Mouse (Mus musculus): ENCODE results near the gene Slc44a4.

Slc44a4 gene

DNA sequence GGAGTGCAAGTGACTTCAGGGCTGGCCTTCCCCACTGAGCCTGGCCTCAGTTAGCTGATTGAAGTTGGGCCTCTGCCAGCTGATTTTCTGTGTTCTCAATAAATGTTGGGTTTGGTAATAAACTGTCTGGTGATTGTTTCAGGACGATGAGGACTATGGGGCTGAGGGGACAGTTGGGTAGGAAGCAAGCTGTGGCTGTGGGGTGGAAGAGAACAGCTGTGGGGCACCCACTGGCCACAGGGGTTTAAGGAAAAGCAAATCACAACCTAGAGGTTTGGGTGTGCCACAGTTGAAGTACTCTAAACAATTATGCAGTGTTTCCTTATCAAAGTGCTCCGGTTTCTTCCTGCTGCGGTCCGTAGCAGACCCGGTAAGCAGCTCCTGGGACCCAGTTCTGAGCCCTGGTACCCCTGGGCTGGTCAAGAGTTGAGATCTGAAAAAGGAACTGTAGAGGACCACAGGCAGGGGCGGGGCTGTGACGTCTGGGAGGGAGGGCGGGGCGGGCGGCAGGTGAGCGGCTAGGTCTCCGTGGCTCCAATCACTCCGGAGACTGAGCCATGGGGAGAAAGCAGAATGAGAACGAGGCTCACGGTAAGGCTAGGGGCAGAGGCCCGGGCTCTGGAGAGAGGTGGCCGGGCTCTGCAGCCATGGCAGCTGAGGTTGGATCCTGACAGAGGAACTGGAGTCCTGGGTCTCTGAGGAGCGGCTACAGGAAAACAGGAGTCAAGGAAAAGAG is at the start of gene Slc44a4:
Gene Slc44a4, plus strand, starts transcription at position 537 of the 736 bp plus-strand sequence.
- no peak for DNase-seq (ENCODE audit: low spot score)

DNA sequence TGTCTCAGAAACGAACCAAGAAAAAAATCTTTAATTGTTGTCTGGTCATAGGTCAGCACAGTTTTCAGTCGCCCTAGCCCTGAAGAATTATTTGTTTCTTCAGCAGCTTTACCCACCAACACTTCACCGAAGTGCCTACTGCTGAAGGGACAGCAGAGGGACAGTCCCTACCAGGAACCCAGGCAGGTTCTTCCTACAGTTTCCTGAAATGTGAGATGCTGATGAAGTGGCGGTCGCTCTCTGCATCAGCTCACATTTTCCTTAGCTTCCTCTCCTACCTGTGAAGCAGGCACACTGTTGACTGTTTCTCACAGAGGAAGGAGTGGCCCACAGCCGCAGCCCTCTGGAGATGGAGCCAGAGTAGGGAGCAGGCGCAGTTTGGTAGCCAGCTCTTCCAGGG is 48.3 kb upstream of the Slc44a4 start:
- DNase-seq (ENCODE audit: low spot score): no peak

DNA sequence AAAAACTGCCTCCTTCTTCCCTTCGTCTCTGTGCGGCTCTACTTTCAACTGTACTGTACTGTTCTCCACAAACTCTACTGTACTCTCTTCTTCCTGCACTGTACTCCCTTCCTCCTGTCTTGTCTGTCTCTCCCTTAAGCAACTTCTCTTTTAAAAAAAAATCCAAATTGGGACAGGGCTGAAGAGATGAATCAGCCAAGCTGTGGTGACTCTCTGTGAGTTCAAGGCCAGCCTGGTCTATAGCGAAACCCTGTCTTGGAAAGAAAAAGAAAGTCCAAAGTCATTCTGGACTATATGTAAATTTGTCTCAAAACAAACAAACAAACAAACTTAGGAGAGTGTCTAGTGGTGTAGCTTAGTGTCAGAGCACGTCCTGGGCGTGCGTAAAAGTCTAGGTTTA is 39.9 kb upstream of the Slc44a4 start:
- no peak for DNase-seq (ENCODE audit: low spot score)

DNA sequence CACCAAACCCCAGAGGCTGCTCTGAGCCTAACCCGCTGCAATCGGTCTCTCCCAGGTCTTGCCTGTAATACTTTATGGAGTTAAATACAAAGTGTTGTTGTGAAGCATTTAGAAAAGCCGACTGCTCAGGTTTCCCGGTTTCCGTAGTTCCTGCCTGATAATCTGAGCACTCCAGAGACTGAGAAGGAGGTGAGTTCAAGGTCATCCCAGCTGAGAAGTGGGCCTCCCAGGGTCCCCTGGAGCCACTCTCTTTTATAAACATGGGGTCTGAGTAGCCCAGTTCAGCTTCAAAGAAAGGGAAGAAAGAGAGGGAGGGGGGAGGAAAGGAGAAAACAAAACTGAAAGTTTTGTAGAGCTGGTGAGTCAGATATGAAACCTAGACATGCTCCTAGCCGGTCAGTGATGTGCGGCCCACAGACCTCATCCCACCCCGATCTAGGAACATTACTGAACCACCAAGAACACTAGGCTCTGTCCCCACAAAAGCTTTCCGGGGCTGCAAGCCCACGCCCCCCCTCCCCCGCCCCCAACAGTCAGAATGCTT is 34.9 kb upstream of the Slc44a4 start, which contains the start of gene Zbtb12:
Gene Zbtb12, plus strand, starts transcription at position 148 of the 544 bp plus-strand sequence.
- no peak for DNase-seq (ENCODE audit: low spot score)

DNA sequence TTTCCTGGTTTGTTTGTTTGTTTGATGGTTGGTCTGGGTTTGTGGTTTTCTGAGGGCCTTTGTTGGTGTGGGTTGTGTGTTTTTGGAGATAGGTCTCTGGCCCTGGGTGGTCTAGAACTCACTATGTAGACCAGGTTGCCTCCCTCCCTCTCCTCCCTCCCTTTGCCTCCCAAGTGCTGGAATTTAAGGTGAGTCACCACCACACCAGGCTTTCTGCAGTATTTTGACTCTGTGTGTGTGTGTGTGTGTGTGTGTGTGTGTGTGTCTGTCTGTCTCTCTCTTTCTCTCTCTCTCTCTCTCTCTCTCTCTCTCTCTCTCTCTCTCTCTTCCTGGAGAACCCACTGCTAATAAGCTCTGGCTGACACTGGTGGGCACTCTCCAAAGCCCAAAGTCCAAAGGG is 33.1 kb upstream of the Slc44a4 start:
- DNase-seq (ENCODE audit: low spot score): no peak

DNA sequence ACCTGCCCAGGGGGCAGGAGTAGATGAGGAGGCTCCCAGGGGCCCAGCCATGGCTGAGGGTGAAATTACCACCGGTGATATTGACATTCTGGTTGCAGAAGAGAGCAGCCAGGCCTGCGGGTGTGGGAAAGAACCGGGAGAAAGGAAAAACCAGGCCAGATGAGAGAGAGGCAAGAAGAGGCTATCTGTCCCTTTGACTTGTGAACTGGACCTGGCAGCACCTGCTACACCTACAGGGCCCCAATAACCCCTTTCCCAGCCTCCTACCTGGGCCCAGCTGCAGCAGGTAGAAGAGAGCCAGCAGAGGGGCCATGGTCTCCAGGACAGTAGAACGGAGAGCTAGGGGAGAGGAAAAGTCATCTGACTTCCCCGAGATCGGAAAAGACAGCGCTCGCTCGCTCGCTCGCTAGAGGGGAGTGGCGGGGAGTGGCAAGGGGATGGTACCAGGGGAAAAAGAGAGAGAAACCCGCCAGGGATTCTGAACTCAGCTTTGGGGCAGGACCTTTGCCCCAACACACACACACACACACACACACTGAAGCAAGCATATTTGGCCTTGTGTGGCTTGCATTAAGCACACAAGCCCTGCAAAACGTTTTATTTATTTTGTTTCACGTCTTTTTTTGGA is 32.5 kb upstream of the Slc44a4 start, which contains the start of gene Gm20547:
Gene Gm20547, minus strand, starts transcription at position 360 of the 628 bp plus-strand sequence.
- no peak for DNase-seq (ENCODE audit: low spot score)

DNA sequence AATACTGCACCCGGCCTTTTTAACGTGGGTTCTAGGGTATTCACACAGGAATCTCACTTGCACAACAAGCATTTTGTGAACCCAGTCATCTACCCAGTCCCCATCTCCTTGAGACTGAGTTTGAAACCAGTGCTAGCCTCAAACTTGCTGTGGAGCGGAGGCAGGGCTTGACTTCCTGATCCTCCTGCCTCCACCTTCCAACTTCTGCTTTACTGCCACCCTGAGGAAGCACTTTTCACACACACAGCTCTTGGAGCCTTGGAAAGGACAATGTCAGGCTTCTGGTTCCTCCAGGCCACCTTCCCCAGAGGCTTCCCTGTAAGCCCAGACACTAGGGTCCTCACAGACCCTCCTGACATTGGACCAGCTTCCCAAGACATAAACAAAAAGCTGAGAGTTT is 30.9 kb upstream of the Slc44a4 start:
- no peak for DNase-seq (ENCODE audit: low spot score)

DNA sequence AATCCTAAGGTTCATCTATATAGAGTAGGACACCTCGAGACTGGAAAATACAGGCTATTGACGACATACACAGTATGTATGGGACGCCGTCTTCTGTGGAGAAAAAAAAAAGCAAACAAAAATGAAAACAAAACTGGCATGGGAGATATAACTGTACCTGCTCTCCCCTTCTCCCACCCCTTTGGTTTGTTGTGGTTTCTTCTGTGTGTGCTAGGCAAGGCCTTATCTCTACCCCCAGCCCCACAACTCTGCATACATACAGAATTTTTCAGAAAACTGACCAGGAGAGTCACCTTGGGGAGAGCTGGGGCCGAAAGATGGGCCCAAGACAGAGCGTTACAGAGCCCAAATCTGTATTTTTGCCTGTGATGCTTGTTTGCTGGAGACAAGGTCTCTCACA is 29.6 kb upstream of the Slc44a4 start:
- DNase-seq (ENCODE audit: low spot score): no peak

DNA sequence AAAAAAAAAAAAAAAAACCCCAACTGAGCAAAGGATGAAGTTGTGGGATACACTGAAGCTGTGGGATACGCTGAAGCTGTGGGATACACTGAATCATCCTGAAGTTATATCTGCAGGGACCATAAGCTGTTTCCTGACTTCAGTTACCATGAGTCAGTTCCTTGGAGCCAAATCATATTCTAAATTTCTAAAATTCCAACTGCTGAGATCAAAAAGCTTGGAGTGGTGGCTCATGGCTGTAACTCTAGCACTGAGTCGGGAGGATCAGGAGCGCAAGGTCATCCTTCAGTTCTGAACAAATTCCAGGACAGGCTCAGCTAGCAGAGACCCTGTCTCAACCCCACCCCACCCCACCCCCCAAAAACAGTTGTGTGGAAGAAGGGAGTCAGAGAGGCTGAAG is 28.7 kb upstream of the Slc44a4 start:
- no peak for DNase-seq (ENCODE audit: low spot score)

DNA sequence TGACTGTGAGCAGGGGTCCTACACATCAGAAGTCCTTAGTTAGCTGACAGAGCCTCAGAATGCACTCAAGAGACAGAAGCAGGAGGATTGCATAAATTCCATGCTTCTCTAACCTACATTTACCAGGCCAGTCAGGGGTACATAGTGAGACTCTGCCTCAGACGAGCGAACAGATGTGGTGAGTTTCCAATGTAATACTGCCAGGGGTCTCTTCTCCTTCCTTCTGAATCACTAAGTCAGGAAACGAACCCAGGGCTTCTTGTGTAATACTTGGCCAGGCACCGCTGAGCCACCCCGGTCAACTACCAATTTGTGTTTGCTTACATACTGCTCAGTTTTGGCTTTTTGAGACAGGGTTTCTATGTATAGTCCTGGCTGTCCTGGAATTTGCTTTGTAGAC is 26.3 kb upstream of the Slc44a4 start:
- no peak for DNase-seq (ENCODE audit: low spot score)

DNA sequence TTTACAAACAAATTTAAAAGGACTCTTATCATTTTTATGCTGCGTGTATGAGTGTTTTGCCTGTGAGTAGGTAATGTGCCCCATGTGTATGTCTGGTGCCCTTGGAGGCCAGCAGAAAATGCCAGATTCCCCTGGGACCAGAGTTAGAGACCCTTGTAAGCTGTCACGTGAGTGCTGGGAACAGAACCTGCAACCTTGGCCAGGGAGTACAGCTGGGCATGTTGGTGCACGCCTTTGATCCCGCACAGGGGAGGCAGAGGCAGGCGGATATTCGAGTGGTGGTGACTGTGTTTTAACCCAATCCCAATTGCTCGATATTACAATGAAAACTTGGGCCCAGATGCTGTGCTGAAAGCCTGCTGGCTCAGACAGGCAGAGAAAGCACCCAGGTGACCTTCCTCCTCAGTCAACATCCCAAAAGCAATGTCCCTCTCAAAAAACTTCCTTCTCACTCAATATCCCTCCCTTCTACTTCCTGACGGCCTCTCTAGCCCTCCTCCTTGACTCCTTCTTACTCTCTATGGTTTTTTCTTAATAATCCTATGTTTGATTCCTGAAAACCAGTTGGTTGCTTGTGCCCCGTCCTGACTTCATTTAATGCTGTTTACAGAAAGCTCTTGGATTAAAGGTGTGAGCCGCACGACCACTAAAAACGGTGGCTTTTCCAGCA is 24.1 kb upstream of the Slc44a4 start:
- no peak for DNase-seq (ENCODE audit: low spot score)

DNA sequence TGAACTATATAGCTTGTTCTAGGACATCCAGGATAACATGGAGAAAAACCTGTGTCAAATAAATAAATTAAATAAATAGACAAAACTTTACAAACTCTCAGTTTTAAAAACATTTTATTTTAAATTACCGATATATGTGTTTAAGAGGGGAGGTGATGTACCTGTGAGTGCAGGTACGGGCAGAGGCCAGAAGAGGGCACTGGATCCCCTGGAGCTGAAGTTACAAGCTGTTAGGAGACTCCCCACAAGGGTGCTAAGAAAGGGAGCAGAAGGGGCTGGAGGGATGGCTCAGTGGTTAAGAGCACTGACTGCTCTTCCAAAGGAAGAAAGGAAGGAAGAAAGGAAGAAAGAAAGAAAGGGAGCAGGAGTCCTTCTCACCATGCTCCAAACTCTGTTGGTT is 22.9 kb upstream of the Slc44a4 start:
- DNase-seq (ENCODE audit: low spot score): no peak

DNA sequence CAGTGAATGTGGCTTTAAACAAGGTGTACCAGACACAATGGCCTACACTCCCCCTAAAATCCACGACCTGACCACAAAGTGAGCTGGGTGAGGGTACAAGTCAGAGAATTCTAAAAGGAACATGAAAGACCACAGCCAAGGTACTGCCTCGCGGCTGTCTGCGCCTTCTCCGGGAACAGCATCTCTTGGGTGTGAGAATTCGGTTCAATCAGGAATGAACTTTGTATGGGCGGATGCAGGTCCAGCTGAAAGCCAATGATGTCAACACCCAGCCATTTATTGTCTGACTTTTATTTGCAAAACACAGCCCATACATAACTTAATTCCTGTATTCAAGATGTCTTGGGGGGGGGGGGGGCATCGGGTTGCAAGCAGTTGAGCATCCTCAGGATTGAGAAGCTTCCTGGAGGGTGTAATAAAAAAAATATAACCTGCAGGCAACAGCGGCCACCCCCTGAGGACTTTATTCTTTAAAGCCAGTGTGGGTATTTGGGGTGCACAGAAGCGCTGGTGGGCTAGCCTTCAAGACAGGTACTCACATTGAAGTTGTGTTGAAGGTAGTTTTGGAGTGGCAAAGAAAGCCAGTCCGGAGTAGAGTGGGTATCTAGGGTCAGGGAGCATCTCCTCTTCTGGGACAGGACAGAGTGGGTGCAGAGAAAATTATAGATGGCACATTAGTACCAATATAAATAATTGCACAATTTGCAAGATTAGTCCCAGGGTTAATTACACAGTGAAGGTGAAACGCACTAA is 21.0 kb upstream of the Slc44a4 start:
- DNase-seq (ENCODE audit: low spot score): no peak

DNA sequence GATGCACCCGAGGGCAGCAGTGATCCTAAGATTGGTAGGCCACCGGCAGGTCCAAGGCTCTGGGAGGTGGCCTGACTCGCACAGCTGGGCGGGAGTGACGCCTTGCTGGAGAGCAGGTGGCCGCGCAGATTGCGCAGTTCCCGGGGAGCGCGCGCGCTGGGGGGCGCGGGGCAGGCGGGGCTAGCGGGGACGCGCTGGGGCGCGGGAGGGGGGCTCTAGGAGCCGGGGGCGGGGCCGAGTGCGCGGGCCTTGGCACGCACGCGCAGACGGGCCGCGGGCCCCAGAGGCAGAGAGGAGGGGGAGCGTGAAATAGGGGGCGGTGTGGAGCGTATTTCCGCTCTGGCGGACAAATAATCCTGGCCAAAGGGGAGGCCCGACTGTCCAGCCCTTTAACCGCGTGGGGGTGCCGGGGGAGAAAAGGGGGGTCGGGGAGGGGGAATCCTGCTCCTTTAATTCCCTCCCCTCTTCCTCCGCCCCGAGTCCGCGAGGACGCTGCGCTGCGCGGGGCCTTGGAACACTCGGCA is 20.1 kb upstream of the Slc44a4 start:
- DNase-seq (ENCODE audit: low spot score): peak; percentile 79

DNA sequence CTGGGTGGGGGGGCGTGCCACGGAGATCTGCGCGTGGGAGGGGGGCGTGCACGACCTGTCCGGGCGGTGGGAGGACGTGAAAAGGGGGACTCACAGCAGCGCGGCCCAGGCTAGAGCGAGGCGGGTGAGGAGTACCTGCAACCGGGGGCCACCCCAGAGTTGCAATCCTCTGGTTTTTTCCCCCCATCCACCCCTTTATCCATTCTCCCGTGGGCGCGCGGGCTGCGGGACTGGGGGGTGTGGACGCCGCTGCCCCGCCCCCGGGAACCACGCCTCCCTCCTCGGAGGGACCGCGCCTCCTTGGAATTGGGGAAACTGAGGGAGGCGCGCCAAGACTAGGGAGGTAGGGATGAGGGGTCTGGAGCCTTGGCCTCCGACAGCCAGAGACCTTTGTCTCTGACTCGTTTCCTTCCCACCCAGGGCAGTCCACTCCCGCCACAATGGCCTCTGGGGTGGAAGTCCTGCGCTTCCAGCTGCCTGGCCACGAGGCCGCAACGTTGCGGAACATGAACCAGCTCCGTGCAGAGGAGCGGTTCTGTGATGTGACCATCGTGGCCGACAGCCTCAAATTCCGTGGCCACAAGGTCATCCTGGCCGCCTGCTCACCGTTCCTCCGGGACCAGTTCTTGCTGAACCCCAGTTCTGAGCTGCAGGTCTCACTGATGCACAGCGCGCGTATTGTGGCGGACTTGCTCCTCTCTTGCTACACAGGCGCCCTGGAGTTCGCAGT is 19.3 kb upstream of the Slc44a4 start:
- no peak for DNase-seq (ENCODE audit: low spot score)

DNA sequence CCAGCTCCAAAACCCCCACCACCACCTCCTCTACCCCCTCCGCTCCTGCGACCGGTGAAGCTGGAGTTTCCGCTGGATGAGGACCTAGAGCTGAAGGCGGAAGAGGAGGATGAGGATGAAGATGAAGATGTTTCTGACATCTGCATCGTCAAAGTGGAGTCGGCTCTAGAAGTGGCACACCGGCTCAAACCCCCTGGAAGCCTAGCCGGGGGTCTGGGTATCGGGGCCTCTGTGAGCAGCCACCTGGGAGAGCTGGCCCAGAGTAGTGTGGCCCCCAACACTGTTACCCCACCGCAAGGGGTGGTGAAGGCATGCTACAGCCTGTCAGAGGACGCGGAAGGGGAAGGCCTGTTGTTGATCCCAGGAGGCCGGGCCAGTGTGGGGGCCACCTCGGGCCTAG is 18.5 kb upstream of the Slc44a4 start:
- no peak for DNase-seq (ENCODE audit: low spot score)

DNA sequence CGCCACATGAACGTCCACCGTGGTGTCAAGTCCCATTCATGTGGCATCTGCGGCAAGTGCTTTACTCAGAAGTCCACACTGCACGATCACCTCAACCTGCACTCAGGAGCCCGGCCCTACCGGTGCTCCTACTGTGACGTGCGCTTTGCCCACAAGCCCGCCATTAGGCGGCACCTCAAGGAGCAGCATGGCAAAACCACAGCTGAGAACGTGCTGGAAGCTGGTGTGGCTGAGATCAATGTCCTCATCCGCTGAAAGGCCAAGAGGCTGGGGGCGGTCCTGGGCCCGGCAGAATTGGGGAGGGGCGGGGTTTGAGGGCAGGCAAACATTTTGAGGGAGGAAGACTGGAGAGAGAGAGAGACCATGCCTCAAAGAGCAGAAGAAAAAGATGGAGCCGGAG is 17.9 kb upstream of the Slc44a4 start:
- DNase-seq (ENCODE audit: low spot score): peak; percentile 84

DNA sequence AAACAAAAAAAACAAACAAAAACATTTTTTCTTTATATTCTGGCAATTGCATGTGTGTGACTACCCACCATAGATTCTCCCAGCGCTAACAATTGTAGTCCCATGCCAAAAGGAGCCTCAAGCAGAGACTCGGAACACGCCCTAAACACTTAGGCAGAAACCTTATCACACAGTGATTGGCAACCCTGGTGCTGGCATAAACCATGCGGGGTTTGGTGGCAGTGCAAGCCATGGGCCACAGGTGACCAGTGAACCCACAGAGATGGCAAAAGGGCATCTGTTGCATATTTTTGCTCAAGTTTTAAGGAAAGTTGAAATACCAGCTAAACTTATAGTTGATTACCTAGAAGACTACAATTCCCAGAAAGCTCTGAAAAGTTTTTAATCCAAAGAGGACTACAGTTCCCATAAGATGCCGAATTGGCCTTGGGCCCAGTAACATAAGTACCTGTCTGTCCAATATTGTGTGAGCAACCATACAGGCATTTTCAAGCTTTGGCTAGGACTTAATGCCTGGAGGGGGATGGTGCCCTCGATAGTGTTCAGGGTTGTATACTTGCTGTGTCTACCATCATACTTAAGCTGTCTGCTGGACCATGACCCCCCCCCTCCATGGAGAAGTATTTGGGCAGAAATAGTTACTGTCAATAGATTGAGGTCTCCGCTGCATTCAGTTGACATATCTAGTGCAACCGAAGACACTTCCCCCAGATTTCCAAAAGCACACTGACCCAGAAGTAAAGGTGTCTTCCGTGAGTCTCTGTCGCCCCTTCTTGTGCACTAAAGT is 16.7 kb upstream of the Slc44a4 start:
- no peak for DNase-seq (ENCODE audit: low spot score)

DNA sequence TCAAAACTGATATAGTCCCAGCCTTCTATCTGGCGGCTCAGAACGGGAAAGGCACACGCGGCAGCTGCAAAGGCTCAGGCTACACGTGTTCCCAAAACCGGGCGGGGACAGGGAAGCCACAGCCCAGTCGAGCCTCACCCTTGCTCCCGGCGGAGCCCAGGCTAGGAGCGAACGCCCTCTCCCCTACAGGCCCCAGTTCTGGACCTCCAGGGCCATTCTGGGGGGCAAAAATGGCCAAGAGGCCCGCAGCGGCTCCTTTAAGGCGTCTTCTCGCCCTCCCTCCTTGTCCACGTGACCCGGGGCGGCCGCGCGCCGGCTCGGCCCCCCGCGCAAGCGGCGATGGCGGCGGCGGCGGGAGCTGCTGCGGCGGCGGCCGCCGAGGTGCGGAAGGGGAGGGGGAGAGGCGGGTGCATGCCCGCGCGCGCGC is 16.1 kb upstream of the Slc44a4 start, which contains the start of the genes C2 and Ehmt2:
Gene C2, minus strand, starts transcription at position 106 of the 427 bp plus-strand sequence.
Gene Ehmt2, plus strand, starts transcription at position 310 of the 427 bp plus-strand sequence.
- DNase-seq (ENCODE audit: low spot score): peak; percentile 60

DNA sequence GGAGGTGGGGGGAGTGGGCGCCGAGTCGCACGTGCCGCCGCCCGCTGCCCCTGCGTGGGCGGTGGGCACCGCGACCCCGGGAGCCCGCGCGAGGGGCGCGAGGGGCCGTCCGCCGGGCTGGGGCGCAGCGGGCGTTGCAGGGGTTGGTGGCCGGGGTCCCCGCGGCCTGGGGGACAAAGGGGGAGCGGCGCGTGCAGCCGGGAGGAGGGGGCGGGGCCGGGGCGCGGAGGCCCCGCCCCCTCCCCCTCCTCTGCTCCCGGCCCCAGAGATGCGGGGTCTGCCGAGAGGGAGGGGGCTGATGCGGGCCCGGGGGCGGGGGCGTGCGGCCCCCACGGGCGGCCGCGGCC is 15.6 kb upstream of the Slc44a4 start:
- no peak for DNase-seq (ENCODE audit: low spot score)
